Mouse (Mus musculus): ENCODE data around the gene Dscaml1. TPM values are rescaled to one million over a fixed set of nuclear protein-coding genes. Genes with fewer than 3 reads are reported as not detected.

The Dscaml1 gene
- polyA plus RNA-seq, 1 experiment from 2014 or later = 13.8 TPM

GRCm38 (mm10) chr9:45783249-45784069 is 357.0 kb downstream of the Dscaml1 start:
- peaks cover 7% of the 10 kb centered on the region; the same call in 1 of the 2 replicates for H3K36me3 ChIP-seq
- ATAC-seq (ENCODE audit: low FRiP score, low read depth) = peak; percentile 59; the same call in 1 of the 2 replicates

DNA sequence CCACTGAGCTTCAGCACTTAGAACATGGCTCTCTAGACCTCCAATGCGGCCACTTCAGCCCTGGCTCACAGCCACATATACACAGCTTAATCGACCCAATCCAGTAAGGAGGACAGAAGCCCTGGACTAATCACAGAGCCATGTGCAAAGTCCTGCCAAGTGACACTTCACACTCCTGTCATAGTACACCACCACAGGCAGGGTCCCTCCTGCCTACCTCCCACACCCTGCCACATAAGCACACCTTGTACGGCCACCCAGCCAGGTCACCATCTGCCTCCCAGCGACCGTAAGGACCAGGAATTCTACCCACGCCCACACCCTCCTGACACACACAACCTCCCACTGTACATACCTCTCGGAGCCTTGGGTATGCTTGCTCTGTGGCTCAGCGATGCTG is 360.6 kb downstream of the Dscaml1 start:
- H3K9ac ChIP-seq = no peak overlapping the region
- no peak for ATAC-seq (ENCODE audit: low FRiP score, low read depth)

More at GRCm38 (mm10) chr9:45783249-45784069, 357.0 kb downstream of the Dscaml1 start:
- Histone ChIP-seq H3K4me1 (replicated peaks) (peaks cover 16% of the 10 kb centered on the region), H3K9ac (no peak overlapping the region), H3K27ac (replicated peaks) (peak overlapping the region; percentile 65), H3K4me3 (no peak overlapping the region), H3K4me2 (no peak overlapping the region), H3K9me3 (no peaks in the 10 kb centered on the region), H3K27me3 (no peaks in the 10 kb centered on the region)
- 71% methylated on average over 12 of the region's 12 CpGs for WGBS

DNA sequence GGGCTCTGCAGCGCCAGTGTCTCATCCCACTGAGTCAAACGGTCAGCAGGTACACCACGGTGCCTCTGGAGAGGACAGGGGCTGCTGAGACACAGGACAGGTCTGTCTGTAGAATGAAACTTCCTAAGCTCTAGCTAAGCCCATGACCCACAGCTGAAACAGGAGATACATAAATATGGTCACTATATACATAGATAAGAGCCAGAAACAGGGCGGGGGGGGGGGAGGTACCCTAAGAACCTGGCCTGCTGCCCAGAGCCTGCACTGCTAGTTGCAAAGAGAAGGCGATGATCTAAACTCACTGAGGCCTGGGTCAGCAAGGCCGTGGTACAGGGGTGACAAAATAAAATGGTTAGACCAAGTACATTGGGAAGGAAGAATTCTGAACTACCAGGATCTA is 361.1 kb downstream of the Dscaml1 start:
- ATAC-seq (ENCODE audit: low FRiP score, low read depth) = no peak
- Histone ChIP-seq H3K4me3 (no peak overlapping the region), H3K27me3 (no peaks in the 10 kb centered on the region), H3K36me3 (no peaks in the 10 kb centered on the region), H3K9ac (no peak overlapping the region), H3K4me1 (replicated peaks) (peaks cover 20% of the 10 kb centered on the region), H3K9me3 (no peaks in the 10 kb centered on the region), H3K27ac (replicated peaks) (no peak overlapping the region), H3K4me2 (no peak overlapping the region)
- 67% methylated on average over 6 of the region's 6 CpGs for WGBS

More for the DNA sequence above, 360.6 kb downstream of the Dscaml1 start:
- no peaks in the 10 kb centered on the region for H3K27me3 ChIP-seq
- no peak overlapping the region for H3K27ac ChIP-seq (replicated peaks)
- peaks cover 20% of the 10 kb centered on the region for H3K4me1 ChIP-seq (replicated peaks)
- no peak overlapping the region for H3K4me2 ChIP-seq
- H3K36me3 ChIP-seq = no peaks in the 10 kb centered on the region
- 85% methylated on average over 8 of the region's 8 CpGs for WGBS
- H3K9me3 ChIP-seq = no peaks in the 10 kb centered on the region
- H3K4me3 ChIP-seq = no peak overlapping the region

- Histone ChIP-seq H3K27ac (replicated peaks) (no peak overlapping the region), H3K9ac (no peak overlapping the region), H3K9me3 (no peaks in the 10 kb centered on the region), H3K4me1 (replicated peaks) (peaks cover 16% of the 10 kb centered on the region), H3K36me3 (no peaks in the 10 kb centered on the region), H3K4me3 (no peak overlapping the region), H3K27me3 (no peaks in the 10 kb centered on the region), H3K4me2 (no peak overlapping the region)
- ATAC-seq (ENCODE audit: low FRiP score, low read depth) = no peak
- 60% methylated on average over 5 of the region's 5 CpGs for WGBS
Measured at GRCm38 (mm10) chr9:45788405-45788804, 362.0 kb downstream of the Dscaml1 start.

DNA sequence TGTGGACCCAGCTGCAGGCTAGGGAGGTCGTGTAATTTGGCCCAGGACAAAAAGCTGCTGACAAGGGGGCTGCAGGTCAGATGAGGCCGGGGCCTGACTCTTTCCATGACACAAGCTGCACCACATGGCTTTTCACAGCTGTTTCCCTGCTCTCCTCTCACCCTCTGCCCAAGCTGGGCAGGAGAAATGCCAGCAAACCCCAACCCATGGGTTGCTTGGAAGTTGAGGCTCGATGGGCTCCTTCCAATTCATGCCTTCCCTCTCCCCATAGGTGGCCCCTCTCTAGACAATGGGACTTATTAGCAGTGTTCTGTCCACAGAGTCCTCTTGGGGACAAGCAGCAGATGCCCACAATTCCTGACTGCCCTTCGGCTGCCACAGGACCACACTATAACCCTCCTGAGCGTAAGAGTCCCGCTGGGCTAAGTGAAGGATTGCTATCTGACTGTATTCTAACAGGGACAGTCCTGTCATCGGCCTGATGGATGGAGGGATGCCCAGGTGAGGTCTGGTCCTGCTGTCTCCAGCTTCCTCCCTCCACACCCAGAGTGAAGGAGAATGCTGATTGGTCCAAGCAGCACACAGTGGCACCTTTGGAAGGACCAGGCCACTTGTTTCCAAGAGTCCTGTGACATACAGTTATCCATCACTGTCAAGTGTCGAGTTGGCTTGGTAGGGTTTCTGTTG is 365.2 kb downstream of the Dscaml1 start:
- 63% methylated on average over 8 of the region's 8 CpGs for WGBS
- H3K36me3 ChIP-seq = no peaks in the 10 kb centered on the region
- H3K4me2 ChIP-seq = no peak overlapping the region
- peaks cover 17% of the 10 kb centered on the region for H3K4me1 ChIP-seq (replicated peaks)
- 0 out of 2 replicates have a peak overlapping the region, but pooled peaks have one; percentile 37 for H3K27ac ChIP-seq (replicated peaks)
- no peaks in the 10 kb centered on the region for H3K9me3 ChIP-seq
- H3K27me3 ChIP-seq = no peaks in the 10 kb centered on the region
- H3K9ac ChIP-seq = no peak overlapping the region
- H3K4me3 ChIP-seq = no peak overlapping the region
- no peak for ATAC-seq (ENCODE audit: low FRiP score, low read depth)

GRCm38 (mm10) chr9:45792235-45792634 is 365.8 kb downstream of the Dscaml1 start:
- 63% methylated on average over 1 of the region's 1 CpGs for WGBS

GRCm38 (mm10) chr9:45793697-45794096 is 367.3 kb downstream of the Dscaml1 start:
- no peaks in the 10 kb centered on the region for H3K27me3 ChIP-seq
- H3K36me3 ChIP-seq = no peaks in the 10 kb centered on the region
- H3K4me2 ChIP-seq = no peak overlapping the region
- peaks cover 22% of the 10 kb centered on the region for H3K4me1 ChIP-seq (replicated peaks)
- no peak; the same call in 1 of the 2 replicates for ATAC-seq (ENCODE audit: low FRiP score, low read depth)
- H3K27ac ChIP-seq (replicated peaks) = peak overlapping the region; percentile 56
- no peak overlapping the region for H3K4me3 ChIP-seq
- no peak overlapping the region for H3K9ac ChIP-seq
- WGBS = 70% methylated on average over 6 of the region's 6 CpGs
- no peaks in the 10 kb centered on the region for H3K9me3 ChIP-seq

More at GRCm38 (mm10) chr9:45792235-45792634, 365.8 kb downstream of the Dscaml1 start:
- no peaks in the 10 kb centered on the region for H3K9me3 ChIP-seq
- peaks cover 15% of the 10 kb centered on the region for H3K4me1 ChIP-seq (replicated peaks)
- H3K4me2 ChIP-seq = no peak overlapping the region
- H3K27ac ChIP-seq (replicated peaks) = peak overlapping the region; percentile 44
- H3K9ac ChIP-seq = no peak overlapping the region
- no peak overlapping the region for H3K4me3 ChIP-seq
- H3K36me3 ChIP-seq = no peaks in the 10 kb centered on the region
- no peak for ATAC-seq (ENCODE audit: low FRiP score, low read depth)
- no peaks in the 10 kb centered on the region for H3K27me3 ChIP-seq

DNA sequence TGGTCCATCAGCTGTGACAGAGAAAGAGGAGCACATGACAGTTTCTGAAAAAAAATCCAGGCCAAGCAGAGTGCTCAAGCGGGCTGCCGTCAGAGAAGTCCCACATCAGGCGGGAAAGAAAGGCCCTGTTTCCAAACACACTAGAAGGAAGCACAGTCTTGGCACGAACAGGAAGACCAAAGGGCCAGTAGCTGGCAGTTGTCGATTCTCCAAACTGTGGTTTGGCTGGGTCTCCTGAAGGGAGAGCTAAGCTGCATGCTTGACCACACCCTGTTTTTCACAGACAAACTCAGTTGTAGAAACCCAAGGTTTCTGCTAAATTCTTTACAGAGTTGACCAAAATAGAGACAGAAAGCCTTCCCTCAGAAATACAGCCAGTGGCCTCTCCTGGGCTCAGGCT is 369.3 kb downstream of the Dscaml1 start:
- H3K36me3 ChIP-seq = no peaks in the 10 kb centered on the region
- WGBS = 84% methylated on average over 5 of the region's 5 CpGs
- H3K4me1 ChIP-seq (replicated peaks) = peaks cover 28% of the 10 kb centered on the region
- no peaks in the 10 kb centered on the region for H3K9me3 ChIP-seq
- H3K4me2 ChIP-seq = no peak overlapping the region
- no peak overlapping the region for H3K27ac ChIP-seq (replicated peaks)
- no peaks in the 10 kb centered on the region for H3K27me3 ChIP-seq
- no peak overlapping the region for H3K9ac ChIP-seq
- H3K4me3 ChIP-seq = no peak overlapping the region
- no peak for ATAC-seq (ENCODE audit: low FRiP score, low read depth)

DNA sequence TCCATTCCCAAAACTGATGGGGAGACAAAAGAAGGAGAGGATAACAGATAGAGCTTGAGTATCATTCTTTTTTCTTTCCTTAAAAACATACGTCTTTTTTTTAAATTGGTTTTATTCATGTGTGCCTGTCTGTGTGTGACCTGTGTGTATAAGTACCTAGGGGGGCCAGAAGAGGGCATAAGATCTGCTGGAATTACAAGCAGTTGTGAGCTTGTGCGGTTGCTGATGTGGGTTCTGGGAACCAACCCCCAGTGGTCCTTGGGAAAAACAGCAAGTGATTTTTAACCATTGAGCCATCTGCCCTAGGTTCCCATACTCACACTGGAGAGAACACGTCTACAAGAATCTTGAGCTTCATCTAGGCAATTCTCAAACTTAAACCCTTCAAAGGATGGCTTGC is 370.8 kb downstream of the Dscaml1 start:
- H3K27me3 ChIP-seq = no peaks in the 10 kb centered on the region
- no peaks in the 10 kb centered on the region for H3K9me3 ChIP-seq
- no peak for ATAC-seq (ENCODE audit: low FRiP score, low read depth)
- no peak overlapping the region for H3K4me3 ChIP-seq
- 68% methylated on average over 3 of the region's 3 CpGs for WGBS
- H3K9ac ChIP-seq = no peak overlapping the region
- H3K27ac ChIP-seq (replicated peaks) = no peak overlapping the region
- 0 out of 2 replicates have a peak, but pooled peaks cover 2% of the 10 kb centered on the region for H3K36me3 ChIP-seq
- H3K4me2 ChIP-seq = no peak overlapping the region
- peaks cover 24% of the 10 kb centered on the region for H3K4me1 ChIP-seq (replicated peaks)

DNA sequence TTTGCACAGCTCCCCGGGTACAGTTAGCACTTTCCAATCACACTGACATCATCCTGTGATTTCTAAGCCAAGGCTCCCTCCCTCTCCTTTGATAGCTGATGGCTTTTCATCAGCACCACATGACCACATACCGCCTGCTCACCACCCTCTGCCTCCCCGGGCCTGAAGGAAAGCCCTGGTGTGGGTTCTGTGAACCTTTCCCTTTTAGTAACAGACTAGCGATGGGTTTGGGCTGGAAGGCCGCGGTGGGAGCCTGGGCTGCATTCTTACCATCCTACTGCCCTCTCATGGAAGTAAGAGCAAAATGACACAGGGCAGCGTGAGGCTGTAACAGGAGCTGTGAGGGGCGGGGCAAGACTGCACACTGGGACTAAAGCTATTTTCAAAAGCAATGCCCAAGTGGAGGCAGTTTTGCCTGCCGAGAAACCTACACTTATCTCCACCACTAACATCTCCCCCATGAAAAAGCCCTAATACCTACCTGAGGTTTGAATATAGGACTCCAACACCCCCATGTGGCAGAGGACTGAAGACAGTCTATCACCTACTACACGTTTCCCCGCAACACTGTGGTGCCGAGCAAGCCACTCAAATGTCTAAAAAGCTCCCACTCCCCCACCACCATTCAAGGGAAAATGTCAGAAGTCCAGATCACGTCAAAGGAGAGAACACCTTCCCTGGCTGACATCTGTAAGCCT is 372.2 kb downstream of the Dscaml1 start:
- Histone ChIP-seq H3K27me3 (no peaks in the 10 kb centered on the region), H3K36me3 (0 out of 2 replicates have a peak, but pooled peaks cover 2% of the 10 kb centered on the region), H3K9me3 (no peaks in the 10 kb centered on the region), H3K27ac (replicated peaks) (peak overlapping the region; percentile 44; the same call in 1 of the 2 replicates), H3K4me1 (replicated peaks) (peaks cover 21% of the 10 kb centered on the region), H3K9ac (0 out of 2 replicates have a peak overlapping the region, but pooled peaks have one; percentile 8), H3K4me3 (no peak overlapping the region), H3K4me2 (no peak overlapping the region)
- ATAC-seq (ENCODE audit: low FRiP score, low read depth) = peak; percentile 74
- WGBS = 15% methylated on average over 13 of the region's 13 CpGs

- no peak for ATAC-seq (ENCODE audit: low FRiP score, low read depth)
- no peaks in the 10 kb centered on the region for H3K9me3 ChIP-seq
Measured at GRCm38 (mm10) chr9:45799402-45799801, 373.0 kb downstream of the Dscaml1 start.

More at GRCm38 (mm10) chr9:45799402-45799801, 373.0 kb downstream of the Dscaml1 start:
- 79% methylated on average over 8 of the region's 8 CpGs for WGBS
- Histone ChIP-seq H3K9ac (no peak overlapping the region), H3K4me3 (no peak overlapping the region), H3K4me1 (replicated peaks) (peaks cover 14% of the 10 kb centered on the region), H3K27ac (replicated peaks) (no peak overlapping the region), H3K27me3 (no peaks in the 10 kb centered on the region), H3K36me3 (peaks cover 4% of the 10 kb centered on the region; the same call in 1 of the 2 replicates), H3K4me2 (no peak overlapping the region)
